Mouse (Mus musculus) kidney, adult 9 months (tissue): Measurements from ENCODE around the gene Slc25a36.

Source experiments
- DNase-seq: peaks from one replicate; pipeline ENCODE4 v3.0.0; 2022

Gene Slc25a36

DNA sequence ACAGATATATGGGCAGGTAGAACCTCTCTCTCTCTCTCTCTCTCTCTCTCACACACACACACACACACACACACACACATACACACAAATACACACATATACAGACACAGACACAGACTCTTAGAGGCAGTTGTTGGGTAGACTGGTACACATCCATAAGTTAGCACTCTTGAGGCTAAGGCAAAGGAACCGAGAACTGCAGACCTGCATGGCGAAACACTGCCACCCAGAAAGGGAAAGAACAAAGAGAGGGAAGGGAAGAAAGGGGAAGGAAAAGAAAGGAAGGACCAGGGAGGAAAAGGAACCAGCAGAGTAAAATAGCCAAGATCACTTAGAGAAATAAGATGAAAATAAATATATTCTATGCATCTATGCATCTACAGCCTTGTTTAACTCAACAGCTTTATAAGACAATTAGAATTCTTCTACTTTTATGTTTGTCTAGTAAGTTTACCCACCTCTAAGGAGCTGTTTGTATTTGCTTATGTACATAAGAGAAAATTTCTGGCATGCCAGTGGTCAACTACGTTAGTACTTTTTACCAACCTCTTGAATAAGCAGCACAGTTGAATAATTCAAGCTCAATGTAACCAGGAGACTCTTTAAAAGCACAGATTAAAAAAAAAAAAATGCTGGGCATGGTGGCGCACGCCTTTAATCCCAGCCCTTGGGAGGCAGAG lies 4.3 kb downstream of the Slc25a36 start:
- DNase-seq, result no peak

- DNase-seq, result peak; percentile 43
Observed at GRCm38 (mm10) chr9:97105400-97105985, 5.5 kb downstream of the Slc25a36 start.

- DNase-seq, result no peak
Observed at GRCm38 (mm10) chr9:97103376-97104061, 7.4 kb downstream of the Slc25a36 start.

GRCm38 (mm10) chr9:97098985-97099384 lies 12.0 kb downstream of the Slc25a36 start:
- DNase-seq, result no peak

DNA sequence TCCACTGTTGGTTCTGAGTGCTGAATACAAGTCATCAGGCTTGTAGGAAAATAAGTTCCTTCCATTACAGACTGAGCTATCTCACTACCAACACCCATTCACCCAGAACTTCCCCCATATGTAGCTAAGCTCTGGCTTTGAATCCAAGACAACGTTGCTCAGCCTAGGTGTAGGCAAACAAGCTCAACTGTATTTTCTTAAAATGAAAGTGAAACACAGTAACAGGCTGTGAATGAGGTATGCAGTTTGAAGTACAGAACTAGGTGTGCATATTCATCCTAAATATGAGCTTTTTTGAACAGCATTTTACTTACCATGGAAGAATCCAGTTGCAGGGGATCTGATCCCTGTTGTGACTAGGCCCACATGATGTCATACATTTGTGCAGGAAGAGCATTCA lies 14.8 kb downstream of the Slc25a36 start:
- no peak for DNase-seq

DNA sequence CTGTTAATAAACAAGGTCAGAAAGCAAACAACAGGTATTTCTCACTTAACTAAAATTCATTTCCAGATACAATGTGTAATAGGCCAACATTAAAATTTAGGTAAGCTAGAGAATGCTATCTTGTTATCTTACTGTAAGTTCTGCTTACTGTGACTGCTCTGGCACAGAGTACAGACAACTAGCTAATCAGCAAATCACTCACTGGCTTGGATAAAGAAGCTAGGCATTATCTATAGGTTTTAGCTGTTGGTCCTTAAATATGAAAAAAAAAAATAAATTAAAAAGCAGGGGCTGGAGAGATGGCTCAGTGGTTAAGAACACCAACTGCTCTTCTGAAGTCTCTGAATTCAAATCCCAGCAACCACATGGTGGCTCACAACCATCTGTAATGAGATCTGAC lies 23.1 kb downstream of the Slc25a36 start:
- no peak for DNase-seq

DNA sequence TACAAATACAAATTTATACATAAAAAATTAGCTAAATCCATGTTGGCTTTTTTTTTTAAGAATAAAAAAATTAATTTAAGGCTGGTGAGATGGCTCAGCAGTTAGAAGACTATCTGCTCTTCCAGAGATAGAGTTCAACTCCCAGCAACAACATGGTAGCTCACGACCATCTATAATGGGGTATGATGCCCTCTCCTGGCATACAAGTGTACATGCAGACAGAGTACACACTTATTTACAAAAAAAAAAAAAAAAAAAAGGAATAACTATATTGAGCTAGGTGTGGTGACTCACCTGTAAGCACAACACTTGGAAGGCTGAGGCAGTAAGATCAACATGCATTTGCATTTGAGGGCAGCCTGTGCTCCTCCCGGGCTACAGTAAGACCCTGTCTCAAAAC lies 26.3 kb downstream of the Slc25a36 start:
- DNase-seq, result no peak

DNA sequence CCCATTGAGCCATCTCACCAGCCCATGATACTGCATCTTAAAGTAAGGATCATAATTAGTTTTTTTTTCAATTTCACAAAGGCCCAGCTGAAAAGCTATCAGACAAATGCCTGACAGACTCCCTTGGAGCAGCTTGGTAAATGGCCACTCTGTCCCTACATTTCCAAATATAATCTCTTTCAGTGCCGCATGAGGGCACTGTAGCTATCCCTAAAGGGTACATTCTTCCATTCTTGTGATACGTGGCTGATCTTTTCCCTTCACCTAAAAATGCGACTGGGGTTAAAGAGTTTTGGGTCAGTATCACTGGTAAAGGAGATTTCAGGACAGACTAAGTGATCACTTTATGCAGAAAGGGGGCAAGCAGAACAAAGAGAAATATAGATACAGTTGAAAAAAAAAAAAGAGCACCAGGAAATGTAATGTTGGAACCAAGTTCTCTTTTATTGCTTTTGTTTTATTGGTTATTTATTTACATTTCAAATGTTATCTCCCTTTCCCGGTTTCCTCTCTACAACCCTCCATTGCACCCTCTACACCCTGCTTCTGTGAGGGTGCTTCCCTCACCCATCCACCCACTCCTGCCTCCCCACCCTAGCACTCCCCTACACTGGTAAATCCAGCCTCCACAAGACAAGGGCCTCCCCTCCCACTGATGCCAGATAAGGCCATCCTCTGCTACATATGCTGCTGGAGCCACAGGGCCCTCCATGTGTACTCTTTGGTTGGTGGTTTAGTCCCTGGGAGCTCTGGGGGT lies 29.7 kb downstream of the Slc25a36 start:
- DNase-seq, result no peak

DNA sequence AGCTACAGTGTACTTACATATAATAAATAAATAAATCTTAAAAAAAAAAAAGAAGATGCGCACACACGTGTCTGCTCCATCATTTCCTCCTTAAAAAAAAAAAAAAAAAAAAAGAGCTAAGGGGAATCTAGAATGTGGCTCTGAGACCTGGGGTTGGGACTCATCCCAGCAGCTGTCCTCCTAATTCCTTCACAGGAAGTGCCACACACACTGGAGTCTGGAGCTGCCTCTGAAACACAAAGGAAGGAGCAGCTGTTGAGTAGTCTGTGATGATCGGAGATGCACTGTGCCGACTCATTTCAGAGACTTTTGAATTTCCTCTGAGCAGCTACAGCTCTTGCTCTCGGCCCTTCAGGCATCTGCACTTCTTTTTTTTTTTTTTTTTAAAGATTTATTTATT lies 41.0 kb downstream of the Slc25a36 start:
- no peak for DNase-seq

- DNase-seq, result no peak
Observed at GRCm38 (mm10) chr9:97069466-97069865, 41.5 kb downstream of the Slc25a36 start.

DNA sequence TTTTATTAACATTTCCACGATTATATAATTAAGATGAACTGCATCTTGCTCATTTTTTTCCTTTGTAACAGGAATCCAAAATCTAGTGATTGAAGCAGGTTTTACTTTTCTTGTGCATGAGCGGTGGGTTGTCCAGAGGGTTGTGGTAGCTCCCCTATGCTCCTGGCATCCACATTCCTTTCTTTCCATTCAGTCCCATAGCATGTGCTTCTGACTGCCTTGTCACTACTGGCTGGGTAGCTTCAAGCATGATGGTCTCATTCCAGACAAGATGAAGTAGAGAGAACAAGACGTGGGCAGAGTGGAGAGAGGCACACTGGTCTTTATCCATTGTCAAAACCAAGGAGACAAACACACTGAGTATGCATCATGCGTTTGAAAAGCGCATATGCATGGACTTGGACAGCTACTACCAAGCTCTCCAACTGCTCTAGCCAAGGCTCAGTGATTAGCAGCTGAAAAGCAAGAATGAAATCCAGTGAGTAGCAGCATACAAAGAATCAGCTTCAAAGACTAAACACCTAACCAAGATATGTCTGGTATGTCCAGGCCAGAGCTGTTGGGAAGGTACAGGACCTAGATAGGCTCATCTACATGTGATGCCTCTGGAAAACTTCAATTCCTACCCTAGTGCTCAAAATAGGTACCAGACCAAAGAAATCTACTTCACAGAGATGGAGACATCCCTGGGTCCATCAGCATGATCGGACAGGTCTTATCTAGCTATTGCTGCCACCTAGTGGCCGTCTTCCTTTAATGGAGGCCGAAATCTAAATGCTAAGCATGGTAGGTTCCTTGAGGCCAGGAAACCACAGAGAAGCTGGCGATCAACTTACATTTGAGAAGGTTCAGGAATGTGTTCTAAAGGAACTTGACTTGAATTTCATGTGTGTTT lies 42.5 kb downstream of the Slc25a36 start:
- peak; percentile 86 for DNase-seq

DNA sequence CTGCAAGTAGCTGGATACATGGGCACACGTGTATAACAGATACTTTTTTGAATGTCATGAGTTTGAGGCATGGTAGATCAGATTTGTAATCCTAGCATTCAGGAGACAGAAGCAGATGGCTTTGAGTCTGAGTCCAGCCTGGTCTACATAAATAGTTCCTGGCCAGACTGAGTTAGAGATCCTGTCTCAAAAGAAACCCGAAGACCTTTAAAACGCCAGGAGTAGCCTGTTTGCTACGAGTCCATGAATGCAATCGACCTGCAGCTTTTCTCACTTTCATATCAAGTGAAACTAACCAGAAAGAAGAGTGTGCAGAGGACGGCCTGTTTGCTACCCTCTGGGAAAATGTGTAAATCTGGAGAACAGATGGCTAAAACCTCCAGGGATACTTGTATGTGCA lies 43.2 kb downstream of the Slc25a36 start:
- DNase-seq, result no peak

DNA sequence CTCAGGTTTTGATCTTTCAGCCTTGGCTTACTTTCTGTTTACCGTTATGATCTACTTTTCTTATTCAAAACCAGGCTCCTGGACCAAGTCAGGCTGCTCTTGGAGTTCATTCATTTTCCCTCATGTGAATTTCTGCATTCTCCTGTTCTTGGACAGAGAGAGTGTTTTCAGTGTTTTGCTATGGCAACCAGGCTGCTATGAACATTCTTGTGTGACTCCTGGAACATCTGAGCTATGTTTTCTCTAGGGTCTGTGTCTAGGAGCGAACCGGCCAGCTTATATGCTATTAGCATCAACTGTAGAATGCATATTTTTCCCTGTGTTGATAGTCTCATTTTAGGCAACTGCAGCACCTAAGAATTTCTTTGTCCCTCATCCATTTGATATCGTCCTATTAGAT lies 45.1 kb downstream of the Slc25a36 start:
- DNase-seq, result no peak

GRCm38 (mm10) chr9:97065216-97065615 lies 45.7 kb downstream of the Slc25a36 start:
- no peak for DNase-seq

- DNase-seq, result no peak
Observed at GRCm38 (mm10) chr9:97064161-97064560, 46.8 kb downstream of the Slc25a36 start.

DNA sequence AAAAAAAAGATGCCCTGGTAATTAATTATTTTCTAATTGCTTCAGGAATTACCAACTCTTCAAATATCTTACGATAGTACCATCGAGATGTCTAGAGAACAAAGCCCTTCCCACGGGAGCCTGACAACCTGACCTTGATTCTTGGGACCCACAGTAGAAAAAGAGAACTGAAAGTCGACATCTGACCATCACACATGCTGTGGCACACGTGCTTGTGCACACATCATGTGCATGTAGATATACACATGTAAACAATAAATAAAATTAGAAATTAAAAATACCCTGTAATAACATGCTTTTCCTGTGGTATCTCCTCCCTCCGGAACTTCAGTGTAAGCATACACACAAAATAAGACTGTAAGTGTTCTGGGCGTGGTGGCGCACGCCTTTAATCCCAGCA lies 49.3 kb downstream of the Slc25a36 start:
- DNase-seq, result no peak

- DNase-seq, result no peak
Observed at GRCm38 (mm10) chr9:97056541-97057338, 54.2 kb downstream of the Slc25a36 start.

DNA sequence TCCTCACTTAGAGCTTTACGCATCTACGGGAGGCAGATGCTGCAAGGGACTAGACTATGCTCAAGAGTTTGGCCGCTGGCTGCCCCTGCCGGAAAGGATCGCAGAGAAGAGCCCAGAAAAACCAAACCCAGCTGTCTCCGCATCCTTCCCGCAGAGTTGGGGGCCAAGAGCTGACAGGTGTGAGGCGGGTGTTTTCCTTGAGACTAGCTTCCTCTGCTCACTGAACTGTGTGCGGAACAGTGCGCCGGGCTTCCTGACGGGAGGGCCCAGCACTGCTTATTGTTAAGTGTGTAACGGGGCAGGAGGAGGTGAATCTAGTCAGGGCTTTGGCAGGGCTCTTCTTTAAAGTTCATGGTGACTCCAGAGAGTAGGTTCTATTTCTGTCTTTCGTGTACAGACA lies 55.1 kb downstream of the Slc25a36 start:
- no peak for DNase-seq

DNA sequence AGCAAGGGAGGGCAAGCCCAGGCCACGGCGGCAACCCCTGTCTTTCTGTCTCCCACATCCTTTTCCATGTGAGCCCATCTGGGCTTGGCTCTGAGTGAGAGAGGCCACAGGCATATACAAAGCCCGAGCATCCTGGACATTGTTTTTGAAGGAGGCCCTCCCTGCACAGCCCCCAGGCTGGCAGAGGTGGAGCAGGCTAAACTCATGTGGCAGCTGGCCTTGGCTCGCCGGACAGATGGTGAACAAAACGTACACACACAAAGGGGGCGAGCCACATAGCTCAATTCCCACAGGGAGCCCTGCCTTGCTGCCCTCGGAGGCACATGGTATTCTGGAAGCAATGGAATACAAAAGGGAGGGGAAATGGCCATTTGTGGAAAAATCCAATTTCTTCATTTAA lies 59.8 kb downstream of the Slc25a36 start:
- no peak for DNase-seq

DNA sequence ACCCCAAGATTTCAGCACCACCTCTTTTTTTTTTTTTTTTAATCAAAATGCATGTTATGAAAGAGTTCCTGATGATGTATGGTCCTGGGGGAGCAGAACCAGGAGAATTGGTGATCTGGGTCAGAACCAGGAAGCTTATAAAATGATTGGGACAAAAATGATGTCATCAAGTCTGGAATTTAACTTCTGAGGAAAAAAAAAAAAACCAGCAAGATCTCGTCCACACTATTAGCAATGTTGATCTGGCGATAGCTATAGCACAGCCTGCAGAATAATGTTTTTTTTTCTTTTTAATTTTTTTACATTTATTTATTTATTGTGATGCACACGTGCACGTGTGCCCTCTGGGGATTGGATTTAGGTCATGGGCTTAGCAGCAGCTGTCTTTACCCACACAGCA lies 64.7 kb downstream of the Slc25a36 start:
- no peak for DNase-seq

DNA sequence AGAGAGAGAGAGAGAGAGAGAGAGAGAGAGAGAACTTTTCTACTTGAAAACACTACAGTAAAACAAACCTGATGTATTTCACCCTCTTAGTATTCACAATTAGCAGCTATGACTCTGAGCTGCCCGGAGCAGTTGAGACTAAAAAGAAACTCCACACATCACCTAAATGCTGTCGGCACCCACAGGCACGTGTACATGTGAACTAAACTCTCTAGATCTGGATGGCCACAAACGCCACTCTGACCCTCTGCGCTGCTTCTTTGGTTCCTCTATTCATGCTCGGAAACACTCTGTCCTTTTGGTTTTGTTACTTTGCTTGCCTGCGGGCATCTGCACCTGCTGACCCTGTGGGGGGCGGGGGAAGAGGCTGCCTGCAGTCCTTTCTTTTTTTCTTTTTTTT lies 69.3 kb downstream of the Slc25a36 start:
- no peak for DNase-seq

- no peak for DNase-seq
Observed at GRCm38 (mm10) chr9:97038010-97038409, 72.9 kb downstream of the Slc25a36 start.
